Mouse (Mus musculus) forebrain, embryonic 11.5 days (tissue): ENCODE measurements around the gene Cdh4. TPM values are rescaled to one million over a fixed set of nuclear protein-coding genes. Genes with fewer than 3 reads are reported as not detected.

Source experiments
- ATAC-seq: fragments of 200-750 bp; cut with Nextera tagmentation; replicated peaks from 2 replicates; pipeline ENCODE4 v1.8.0; 2017; ENCODE audit warnings: moderate TSS enrichment; ENCODE audit not compliant: low FRiP score
- DNase-seq: peaks from one replicate; pipeline ENCODE4 v3.0.0-alpha.2; 2017; ENCODE audit warnings: low spot score
- H3K27ac ChIP-seq: fragments of 300-500 bp; sonication (generic); 2 replicates; pipeline ENCODE4 v1.5.1; 2014; ENCODE audit warnings: low read depth, low read length
- H3K27me3 ChIP-seq: fragments of 300-500 bp; sonication (generic); 2 replicates; pipeline ENCODE4 v1.6.1; 2014; ENCODE audit warnings: mild to moderate bottlenecking, low read length, mixed read lengths; ENCODE audit not compliant: control insufficient read depth, insufficient read depth
- H3K36me3 ChIP-seq: fragments of 300-500 bp; sonication (generic); 2 replicates; pipeline ENCODE4 v1.6.1; 2014; ENCODE audit warnings: mild to moderate bottlenecking, low read length, moderate library complexity, mixed read lengths; ENCODE audit not compliant: control insufficient read depth, insufficient read depth
- H3K4me1 ChIP-seq: fragments of 300-500 bp; sonication (generic); replicated peaks from 2 replicates; pipeline ENCODE4 v1.6.1; 2014; ENCODE audit warnings: low read length, mixed read lengths; ENCODE audit not compliant: control insufficient read depth, insufficient read depth
- H3K4me2 ChIP-seq: fragments of 300-500 bp; sonication (generic); 2 replicates; pipeline ENCODE4 v1.6.1; 2014; ENCODE audit warnings: low read depth, mild to moderate bottlenecking, low read length, moderate library complexity, mixed read lengths; ENCODE audit not compliant: severe bottlenecking
- H3K4me3 ChIP-seq: fragments of 300-500 bp; sonication (generic); 2 replicates; pipeline ENCODE4 v1.5.1; 2014; ENCODE audit warnings: low read depth, low read length
- H3K9ac ChIP-seq: fragments of 300-500 bp; sonication (generic); 2 replicates; pipeline ENCODE4 v1.6.1; 2014; ENCODE audit warnings: low read length
- H3K9me3 ChIP-seq: fragments of 300-500 bp; sonication (generic); 2 replicates; pipeline ENCODE4 v1.6.1; 2016; ENCODE audit warnings: low read length, mixed read lengths; ENCODE audit not compliant: control insufficient read depth
- WGBS: fragments of 180-500 bp; shearing (Covaris S2); extraction: QIAGEN DNeasy Blood & Tissue Kit; methylation state at CpG from one replicate; pipeline ENCODE4 v1.1.7; 2014; 5-methylcytosine and 5-hydroxymethylcytosine counted together
- polyA plus RNA-seq: library from polyadenylated mRNA; unstranded; fragments of >200 nt; fragmentation: Nextera tagmentation; extraction: Ambion mirVana; gene quantifications from 2 replicates; pipeline ENCODE4 v1.2.1, GENCODE M21; 2014

Gene Cdh4
- polyA plus RNA-seq, 1 experiment from 2014 or later: 24.5 TPM

- WGBS: 14% methylated on average over 13 of the region's 13 CpGs
- ATAC-seq (peak; percentile 49), DNase-seq (no peak)
- Histone ChIP-seq H3K27ac (no peak overlapping the region), H3K9ac (no peak overlapping the region), H3K36me3 (no peaks in the 10 kb centered on the region), H3K4me1 (peaks cover 4% of the 10 kb centered on the region; the same call in 1 of the 2 replicates), H3K9me3 (no peaks in the 10 kb centered on the region), H3K4me2 (no peak overlapping the region), H3K4me3 (no peak overlapping the region), H3K27me3 (no peaks in the 10 kb centered on the region)
Measured at GRCm38 (mm10) chr2:179774440-179775110, 332.3 kb downstream of the Cdh4 start.

- H3K36me3 ChIP-seq: no peaks in the 10 kb centered on the region
- H3K4me2 ChIP-seq: no peak overlapping the region
- H3K4me1 ChIP-seq: peaks cover 4% of the 10 kb centered on the region; the same call in 1 of the 2 replicates
- no peak for DNase-seq
- no peak for ATAC-seq
- no peak overlapping the region for H3K4me3 ChIP-seq
- no peaks in the 10 kb centered on the region for H3K9me3 ChIP-seq
- H3K27me3 ChIP-seq: no peaks in the 10 kb centered on the region
- WGBS: 82% methylated on average over 10 of the region's 10 CpGs
- no peak overlapping the region for H3K27ac ChIP-seq
- H3K9ac ChIP-seq: no peak overlapping the region
Measured at GRCm38 (mm10) chr2:179775999-179776705, 333.9 kb downstream of the Cdh4 start.

GRCm38 (mm10) chr2:179779266-179779665, 337.0 kb downstream of the Cdh4 start:
- Histone ChIP-seq H3K27me3 (no peaks in the 10 kb centered on the region), H3K4me3 (no peak overlapping the region), H3K4me1 (peaks cover 2% of the 10 kb centered on the region; the same call in 1 of the 2 replicates), H3K9me3 (no peaks in the 10 kb centered on the region), H3K27ac (no peak overlapping the region), H3K4me2 (no peak overlapping the region), H3K9ac (no peak overlapping the region), H3K36me3 (no peaks in the 10 kb centered on the region)
- DNase-seq (no peak), ATAC-seq (no peak)
- 88% methylated on average over 9 of the region's 9 CpGs for WGBS

GRCm38 (mm10) chr2:179780961-179781360, 338.7 kb downstream of the Cdh4 start:
- no peaks in the 10 kb centered on the region for H3K27me3 ChIP-seq
- DNase-seq: no peak
- no peaks in the 10 kb centered on the region for H3K36me3 ChIP-seq
- WGBS: 39% methylated on average over 4 of the region's 4 CpGs
- H3K27ac ChIP-seq: no peak overlapping the region
- H3K4me2 ChIP-seq: no peak overlapping the region
- H3K4me3 ChIP-seq: no peak overlapping the region
- no peaks in the 10 kb centered on the region for H3K4me1 ChIP-seq
- no peaks in the 10 kb centered on the region for H3K9me3 ChIP-seq
- no peak for ATAC-seq
- H3K9ac ChIP-seq: no peak overlapping the region

GRCm38 (mm10) chr2:179787256-179787655, 345.0 kb downstream of the Cdh4 start:
- DNase-seq (peak; percentile 79), ATAC-seq (peak; percentile 82)
- H3K27ac ChIP-seq: peak overlapping the region; percentile 71
- H3K9ac ChIP-seq: no peak overlapping the region; the same call in 1 of the 2 replicates
- H3K9me3 ChIP-seq: no peaks in the 10 kb centered on the region
- H3K4me3 ChIP-seq: no peak overlapping the region
- no peaks in the 10 kb centered on the region for H3K36me3 ChIP-seq
- peaks cover 25% of the 10 kb centered on the region for H3K4me1 ChIP-seq
- no peaks in the 10 kb centered on the region for H3K27me3 ChIP-seq
- 25% methylated on average over 18 of the region's 18 CpGs for WGBS
- H3K4me2 ChIP-seq: peak overlapping the region; percentile 27; the same call in 1 of the 2 replicates

GRCm38 (mm10) chr2:179787797-179788196, 345.6 kb downstream of the Cdh4 start:
- Histone ChIP-seq H3K27me3 (no peaks in the 10 kb centered on the region), H3K9me3 (no peaks in the 10 kb centered on the region), H3K4me3 (no peak overlapping the region), H3K9ac (no peak overlapping the region; the same call in 1 of the 2 replicates), H3K4me2 (no peak overlapping the region), H3K36me3 (no peaks in the 10 kb centered on the region), H3K27ac (peak overlapping the region; percentile 13), H3K4me1 (peaks cover 31% of the 10 kb centered on the region)
- peak; percentile 43 for ATAC-seq
- DNase-seq: no peak
- WGBS: 30% methylated on average over 5 of the region's 5 CpGs

DNA sequence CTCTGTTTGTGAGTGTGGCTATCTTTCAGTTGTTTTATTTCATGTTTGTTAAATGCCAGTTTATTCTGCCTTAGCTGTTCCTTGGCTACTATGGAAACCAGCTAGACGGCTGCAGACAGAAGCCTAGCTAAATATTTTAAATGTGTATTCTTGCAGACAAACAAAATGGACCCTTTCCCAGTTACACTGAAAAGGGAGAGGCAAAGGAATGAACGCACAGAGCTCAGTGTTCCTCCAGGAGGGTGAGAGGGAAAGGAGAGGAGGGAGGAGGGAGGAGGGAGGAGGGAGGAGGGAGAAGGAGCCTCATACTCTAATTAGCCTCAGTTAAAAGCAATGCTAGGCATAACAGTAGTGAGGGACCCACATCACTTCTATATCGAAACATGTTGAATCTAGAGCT, 348.5 kb downstream of the Cdh4 start:
- Histone ChIP-seq H3K9me3 (no peaks in the 10 kb centered on the region), H3K4me1 (peaks cover 32% of the 10 kb centered on the region), H3K27ac (no peak overlapping the region), H3K27me3 (no peaks in the 10 kb centered on the region), H3K36me3 (no peaks in the 10 kb centered on the region), H3K4me2 (no peak overlapping the region), H3K9ac (no peak overlapping the region), H3K4me3 (no peak overlapping the region)
- WGBS: 58% methylated on average over 3 of the region's 3 CpGs
- DNase-seq (no peak), ATAC-seq (no peak)

DNA sequence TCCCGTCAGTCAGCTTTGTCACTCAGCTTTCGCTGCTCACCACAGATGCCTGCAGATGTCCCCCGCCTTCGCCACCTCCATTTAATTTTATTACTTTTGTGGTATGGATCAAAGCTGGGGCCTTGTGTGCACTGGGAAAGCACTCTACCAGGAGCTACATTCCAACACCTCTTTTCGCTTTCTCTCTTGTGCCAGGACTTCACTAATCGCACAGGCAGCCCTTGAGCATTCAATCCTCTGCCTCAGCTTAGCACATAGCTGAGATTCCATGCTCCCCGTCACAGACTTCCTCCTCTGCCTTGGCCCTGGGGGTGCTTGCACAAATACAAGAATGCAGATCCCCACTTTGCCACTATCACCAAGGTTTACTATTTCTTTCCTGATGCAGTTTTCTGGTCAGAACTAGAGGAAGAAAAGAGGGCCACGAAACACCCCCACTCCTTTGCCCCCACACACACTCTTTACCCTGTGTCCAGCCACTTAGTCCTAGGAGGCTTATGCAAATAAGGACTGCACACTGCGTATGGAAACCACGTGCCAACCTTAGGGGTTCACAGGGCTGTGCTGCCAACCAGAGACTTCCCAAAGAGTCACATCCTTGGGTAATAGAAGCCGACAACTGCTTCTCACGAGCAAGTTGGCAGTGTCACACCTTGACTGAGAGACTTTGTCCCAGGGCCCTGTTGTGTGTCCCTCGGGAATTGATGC, 350.3 kb downstream of the Cdh4 start:
- no peak overlapping the region for H3K9ac ChIP-seq
- no peaks in the 10 kb centered on the region for H3K36me3 ChIP-seq
- DNase-seq (no peak), ATAC-seq (peak; percentile 55)
- H3K27me3 ChIP-seq: no peaks in the 10 kb centered on the region
- WGBS: 29% methylated on average over 13 of the region's 13 CpGs
- no peak overlapping the region for H3K4me2 ChIP-seq
- H3K27ac ChIP-seq: peak overlapping the region; percentile 37
- no peaks in the 10 kb centered on the region for H3K9me3 ChIP-seq
- H3K4me1 ChIP-seq: peaks cover 24% of the 10 kb centered on the region
- H3K4me3 ChIP-seq: no peak overlapping the region
